Comparison of ENCODE assay signal across 8 mouse cellular contexts in the genomic region with DNA sequence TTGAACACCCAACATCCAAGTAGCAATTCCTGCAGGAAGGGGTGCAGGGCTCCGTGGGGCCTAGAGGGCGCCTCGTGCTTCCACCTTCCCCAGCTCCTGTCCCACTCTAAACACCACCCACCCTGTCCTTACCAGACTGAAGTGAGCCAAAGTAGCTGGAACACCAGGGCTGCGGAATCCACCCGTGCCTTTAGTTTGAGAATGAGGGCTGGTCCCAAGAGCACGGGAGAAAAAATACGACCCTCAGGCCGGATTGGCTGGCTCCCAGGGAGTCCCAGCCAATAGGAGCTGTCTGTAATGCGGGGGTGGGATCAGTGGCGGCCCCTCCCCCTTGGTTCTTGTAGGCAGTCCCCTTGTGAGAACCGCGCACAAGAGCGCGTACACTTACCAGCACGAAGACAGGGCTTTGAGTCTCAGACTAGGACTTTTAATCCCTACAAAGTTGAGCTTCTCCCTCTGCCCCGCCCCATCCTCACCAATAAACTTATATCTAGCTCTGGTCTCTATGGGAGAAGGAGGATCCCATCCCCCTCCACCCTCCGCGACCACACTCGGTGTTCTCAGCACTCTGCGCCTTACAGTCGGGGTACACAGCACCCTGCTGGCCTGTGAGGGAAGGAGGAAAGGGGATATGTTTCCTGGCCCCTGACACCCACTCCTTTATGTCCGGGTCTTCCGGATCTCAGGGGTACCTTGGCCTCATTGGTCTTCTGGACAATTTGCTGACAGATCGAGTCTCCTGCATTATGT. TPM values are rescaled to one million over a fixed set of nuclear protein-coding genes. Genes with fewer than 3 reads are reported as not detected.
DNase-seq lines count a peak whose midpoint lies in the region; ATAC-seq and TF ChIP-seq lines count a peak whose summit lies in the region.

A gene (minus strand): TSS at position 274 of the 750 bp plus-strand sequence.

- DNase-seq in ES-CJ7 (ENCODE audit: low read depth, low spot score), result peak; percentile 97
- DNase-seq in layer of hippocampus, adult 2 months (ENCODE audit: low spot score in 2 of 2), result peak in 1 of 2 experiments; percentile 52
- DNase-seq in lung, postnatal 0 days (ENCODE audit: low spot score), result peak; percentile 94
- DNase-seq in ovary, postnatal 10 days (ENCODE audit: low spot score), result peak; percentile 62
- peak; percentile 92 for DNase-seq in thymus, postnatal 0 days (ENCODE audit: low spot score)

- H3K9me3 ChIP-seq in forebrain, embryonic 16.5 days (ENCODE audit: control insufficient read depth, low read length), result no peaks in the 10 kb centered on the region
- H3K9me3 ChIP-seq in lung, postnatal 0 days (ENCODE audit: low read length), result no peaks in the 10 kb centered on the region

- no peaks in the 10 kb centered on the region for H3K27me3 ChIP-seq in forebrain, embryonic 16.5 days (replicated peaks; ENCODE audit: control insufficient read depth, insufficient read depth, low read length)
- no peaks in the 10 kb centered on the region for H3K27me3 ChIP-seq in lung, postnatal 0 days (replicated peaks; ENCODE audit: insufficient read depth, low read length)

- H3K9ac ChIP-seq in forebrain, embryonic 16.5 days (replicated peaks; ENCODE audit: low read depth, low read length), result no peak within 1 kb of the TSS
- H3K9ac ChIP-seq in lung, postnatal 0 days (replicated peaks; ENCODE audit: low read depth), result no peak within 1 kb of the TSS

- no peak for TF ChIP-seq EP300 in lung, postnatal 0 days (IDR thresholded peaks at IDR 0.05)

- no peaks in the 10 kb centered on the region for H3K36me3 ChIP-seq in forebrain, embryonic 16.5 days (ENCODE audit: control insufficient read depth, insufficient read depth)
- no peaks in the 10 kb centered on the region for H3K36me3 ChIP-seq in lung, postnatal 0 days (ENCODE audit: insufficient read depth, low read length)

- WGBS in forebrain, embryonic 16.5 days, result 3% methylated on average over 24 of the region's 24 CpGs
- WGBS in lung, postnatal 0 days, result 4% methylated on average over 21 of the region's 24 CpGs

- no peak for TF ChIP-seq CTCF in layer of hippocampus, adult 2 months (conservative IDR thresholded peaks at IDR 0.05)
- peak; percentile 17; the same call in 1 of the 2 replicates for TF ChIP-seq CTCF in lung, postnatal 0 days (IDR thresholded peaks at IDR 0.05)

- peak; percentile 86 for ATAC-seq in forebrain, embryonic 16.5 days
- peak; percentile 88 to 90 for ATAC-seq in hematopoietic stem cell, adult 5-6 weeks (replicated peaks in 1 of 2; ENCODE audit: insufficient read depth in 1 of 2, low FRiP score in 2 of 2, low TSS enrichment in 1 of 2, low read depth in 1 of 2, poor library complexity in 2 of 2, severe bottlenecking in 2 of 2)
- ATAC-seq in lung, postnatal 0 days, result peak; percentile 94

- peaks cover 6% of the 10 kb centered on the region; the same call in 1 of the 2 replicates for H3K4me1 ChIP-seq in brown adipose tissue, adult 24 weeks (ENCODE audit: control insufficient read depth, insufficient read depth, insufficient read length, low read length)
- peaks cover 15% of the 10 kb centered on the region for H3K4me1 ChIP-seq in forebrain, embryonic 16.5 days (replicated peaks; ENCODE audit: control insufficient read depth, insufficient read depth, low read length)
- peaks cover 13% of the 10 kb centered on the region; the same call in 1 of the 2 replicates for H3K4me1 ChIP-seq in lung, postnatal 0 days (ENCODE audit: insufficient read depth, low read depth, low read length)

- H3K27ac ChIP-seq in brown adipose tissue, adult 24 weeks (replicated peaks; ENCODE audit: low read depth, low read length), result no peak within 1 kb of the TSS
- H3K27ac ChIP-seq in forebrain, embryonic 16.5 days (ENCODE audit: low read length), result no peak within 1 kb of the TSS
- H3K27ac ChIP-seq in layer of hippocampus, adult 2 months, result no peak within 1 kb of the TSS
- H3K27ac ChIP-seq in lung, postnatal 0 days (ENCODE audit: low read length), result peak within 1 kb of the TSS; percentile 38; the same call in 1 of the 2 replicates

- peak within 1 kb of the TSS; percentile 47 for H3K4me3 ChIP-seq in brown adipose tissue, adult 24 weeks (ENCODE audit: insufficient read depth, low read depth, low read length)
- H3K4me3 ChIP-seq in forebrain, embryonic 16.5 days (replicated peaks; ENCODE audit: low read length), result peak within 1 kb of the TSS; percentile 30
- H3K4me3 ChIP-seq in layer of hippocampus, adult 2 months, result peak within 1 kb of the TSS; percentile 37
- peak within 1 kb of the TSS; percentile 36 for H3K4me3 ChIP-seq in lung, postnatal 0 days (ENCODE audit: low read depth, low read length)

- peak within 1 kb of the TSS; percentile 48 for H3K4me2 ChIP-seq in forebrain, embryonic 16.5 days (ENCODE audit: low read length)
- peak within 1 kb of the TSS; percentile 50 for H3K4me2 ChIP-seq in lung, postnatal 0 days (replicated peaks; ENCODE audit: low read depth, low read length)

RNA-seq across cellular contexts. Expression of the gene that starts here (rescaled TPM):
- polyA plus RNA-seq in brown adipose tissue, adult 24 weeks (2012; ENCODE audit: insufficient read depth, insufficient read length, missing spikeins), result 7.9 and 17.6 TPM in 2 replicates
- 6.6 and 12.1 TPM in 2 replicates for polyA plus RNA-seq in forebrain, embryonic 16.5 days (2015; fragmentation: Nextera tagmentation; extraction: Ambion mirVana)
- 14.1 and 53.9 TPM in 2 replicates for total RNA-seq in hematopoietic stem cell, adult 5-6 weeks (2017)
- 1 to 10 TPM; 1.3 to 3.8 TPM for total RNA-seq in layer of hippocampus, adult 2 months (2021)
- 67.7 and 77.9 TPM in 2 replicates for polyA plus RNA-seq in lung, postnatal 0 days (2015; fragmentation: Nextera tagmentation; extraction: Ambion mirVana)
- 37.9 TPM in 2 replicates for polyA plus RNA-seq in thymus, postnatal 0 days (2015; fragmentation: Nextera tagmentation; extraction: Ambion mirVana)
